Mouse (Mus musculus) CH12.LX (cell line): ENCODE measurements at regions not wholly inside any gene's neighbourhood (a gene's known extent, or its start where the extent isn't known, plus 50 kb on each side); places are given as distances from the start of the nearest gene placed in this dataset.

ENCODE experiments used
- EP300 ChIP-seq: IDR thresholded peaks from 2 replicates; pipeline ENCODE4 v1.6.1; 2011; ENCODE audit warnings: low read length, improper control_type of control experiment
- KAT2A ChIP-seq: IDR thresholded peaks from 2 replicates; pipeline ENCODE4 v1.6.1; 2012; ENCODE audit warnings: low read length, improper control_type of control experiment, inconsistent platforms; ENCODE audit not compliant: insufficient replicate concordance
- MAZ ChIP-seq: IDR thresholded peaks from 2 replicates; pipeline ENCODE4 v1.6.1; 2012; ENCODE audit warnings: low read depth, mild to moderate bottlenecking, inconsistent platforms, low read length, improper control_type of control experiment, moderate library complexity
- POLR2A ChIP-seq: IDR thresholded peaks from 2 replicates; pipeline ENCODE4 v1.6.1; 2011; ENCODE audit warnings: low read depth, mild to moderate bottlenecking, improper control_type of control experiment, low read length
- USF2 ChIP-seq: conservative IDR thresholded peaks from 2 replicates; pipeline ENCODE4 v1.6.1; 2011; ENCODE audit warnings: low read depth, low read length, improper control_type of control experiment
- ZC3H11A ChIP-seq: IDR thresholded peaks from 2 replicates; pipeline ENCODE4 v1.6.1; 2012; ENCODE audit warnings: low read depth, mild to moderate bottlenecking, inconsistent platforms, low read length, improper control_type of control experiment

DNA sequence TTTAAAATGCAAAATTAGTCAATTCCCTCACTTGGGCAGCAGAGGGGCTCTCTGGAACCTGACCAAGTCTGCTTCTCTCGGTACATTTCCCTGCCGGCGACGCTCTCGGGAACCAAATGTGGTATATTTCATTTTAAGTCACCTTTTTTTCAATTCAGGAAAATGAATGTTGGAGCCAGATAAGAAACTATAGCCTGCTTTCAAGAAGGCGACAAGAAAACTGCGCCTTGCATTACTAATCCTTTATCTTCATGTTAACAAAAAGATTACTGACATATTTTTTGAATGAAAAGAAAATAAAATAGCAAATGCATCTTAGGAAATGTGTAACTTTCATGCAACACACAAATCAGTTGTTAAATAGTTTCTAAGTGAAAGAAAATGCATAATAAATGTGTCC, 98.2 kb downstream of the Il20rb start:
- TF ChIP-seq POLR2A (no peak), USF2 (no peak), KAT2A (no peak), EP300 (no peak), ZC3H11A (no peak), MAZ (no peak)
